Mouse (Mus musculus) cerebellum, adult 2 months (tissue): ENCODE data around the gene Eef1akmt3. TPM values are rescaled to one million over a fixed set of nuclear protein-coding genes. Genes with fewer than 3 reads are reported as not detected.

Source experiments
- DNase-seq, 2 experiments: peaks; one replicate each; pipeline ENCODE4 v3.0.0; 2021
- H3K27ac ChIP-seq: fragments of 200-500 bp; 2 replicates; pipeline ENCODE4 v1.5.1; 2012; ENCODE audit warnings: low read length, control low read depth, inconsistent platforms; ENCODE audit not compliant: insufficient read depth
- H3K27me3 ChIP-seq: fragments of 200-500 bp; 2 replicates; pipeline ENCODE4 v1.6.1; 2012; ENCODE audit warnings: inconsistent platforms, mild to moderate bottlenecking, low read length, moderate library complexity; ENCODE audit not compliant: control insufficient read depth, insufficient read depth
- H3K4me1 ChIP-seq: fragments of 200-500 bp; 2 replicates; pipeline ENCODE4 v1.6.1; 2011; ENCODE audit warnings: low read length; ENCODE audit not compliant: control insufficient read depth, insufficient read depth
- H3K4me3 ChIP-seq: fragments of 200-500 bp; replicated peaks from 2 replicates; pipeline ENCODE3; 2011; ENCODE audit warnings: mild to moderate bottlenecking, low read depth, low read length, control low read depth; ENCODE audit not compliant: insufficient read depth
- CTCF ChIP-seq: fragments of 200-500 bp; IDR thresholded peaks from 2 replicates; pipeline ENCODE4 v1.5.1; 2011; ENCODE audit warnings: low read depth, mild to moderate bottlenecking, control low read depth, low read length, moderate library complexity, borderline replicate concordance; ENCODE audit not compliant: insufficient read depth
- POLR2A ChIP-seq: fragments of 200-500 bp; IDR thresholded peaks from 2 replicates; pipeline ENCODE4 v1.6.1; 2011; ENCODE audit warnings: low read length, control low read depth, borderline replicate concordance; ENCODE audit not compliant: insufficient read depth
- WGBS: fragments of 180-500 bp; shearing (Covaris S2); methylation state at CpG from one replicate; pipeline ENCODE4 v1.1.7; 2018; 5-methylcytosine and 5-hydroxymethylcytosine counted together
- polyA plus RNA-seq: library from polyadenylated mRNA; depleted of rRNA; stranded (reverse); fragments of >200 nt; gene quantifications from 2 replicates; pipeline ENCODE4 v1.2.3, GENCODE M21; 2012

The Eef1akmt3 gene
- polyA plus RNA-seq, 1 experiment: 0.13 TPM

DNA sequence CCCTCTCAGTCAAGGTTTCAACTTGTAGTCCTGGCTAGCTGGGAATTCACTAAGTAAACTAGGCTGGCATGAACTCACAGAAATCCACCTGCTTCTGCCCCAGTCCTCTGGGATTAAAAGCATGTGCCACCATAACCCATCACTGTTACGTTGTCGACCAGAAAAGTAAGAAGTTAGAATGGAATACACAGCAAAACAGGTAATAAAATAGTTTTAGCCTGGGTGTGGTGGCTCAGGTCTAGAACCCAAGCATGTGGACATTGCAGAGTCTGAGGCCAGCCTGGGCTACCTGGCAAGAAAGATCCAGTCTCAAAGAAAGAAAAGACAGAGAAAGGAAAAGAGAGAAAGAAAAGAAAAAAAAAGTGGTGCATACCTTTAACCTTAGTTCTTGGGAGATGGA, 20.2 kb upstream of the Eef1akmt3 start:
- 62% methylated on average over 2 of the region's 2 CpGs for WGBS
- no peak overlapping the region for H3K4me3 ChIP-seq
- TF ChIP-seq CTCF: no peak
- no peak for TF ChIP-seq POLR2A
- no peaks in the 10 kb centered on the region for H3K27me3 ChIP-seq
- H3K4me1 ChIP-seq: 0 out of 2 replicates have a peak, but pooled peaks cover 5% of the 10 kb centered on the region
- no peak for DNase-seq
- no peak overlapping the region for H3K27ac ChIP-seq

DNA sequence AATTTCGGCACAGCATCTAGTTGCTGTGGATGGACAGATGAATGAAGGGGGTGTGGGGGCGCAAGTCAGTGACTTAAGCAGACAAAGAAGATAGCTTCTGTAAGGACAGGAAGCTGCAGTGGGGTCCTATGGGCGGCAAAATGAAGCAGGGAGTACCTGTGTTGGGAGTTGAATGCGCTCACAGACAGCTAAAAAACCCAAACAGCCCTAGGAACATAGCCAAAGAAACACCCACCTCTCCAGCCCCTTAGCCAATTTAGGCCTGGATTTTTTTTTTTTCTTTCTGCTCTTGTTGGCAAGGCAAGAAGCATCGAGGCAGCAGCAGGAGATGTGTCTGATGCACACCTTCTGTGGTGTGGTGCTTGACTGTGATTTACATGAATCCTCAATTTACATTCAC, 19.8 kb upstream of the Eef1akmt3 start:
- no peak overlapping the region for H3K4me3 ChIP-seq
- no peak overlapping the region for H3K27ac ChIP-seq
- H3K27me3 ChIP-seq: no peaks in the 10 kb centered on the region
- 0 out of 2 replicates have a peak, but pooled peaks cover 5% of the 10 kb centered on the region for H3K4me1 ChIP-seq
- TF ChIP-seq CTCF (no peak), POLR2A (no peak)
- 48% methylated on average over 5 of the region's 5 CpGs for WGBS
- no peak for DNase-seq

DNA sequence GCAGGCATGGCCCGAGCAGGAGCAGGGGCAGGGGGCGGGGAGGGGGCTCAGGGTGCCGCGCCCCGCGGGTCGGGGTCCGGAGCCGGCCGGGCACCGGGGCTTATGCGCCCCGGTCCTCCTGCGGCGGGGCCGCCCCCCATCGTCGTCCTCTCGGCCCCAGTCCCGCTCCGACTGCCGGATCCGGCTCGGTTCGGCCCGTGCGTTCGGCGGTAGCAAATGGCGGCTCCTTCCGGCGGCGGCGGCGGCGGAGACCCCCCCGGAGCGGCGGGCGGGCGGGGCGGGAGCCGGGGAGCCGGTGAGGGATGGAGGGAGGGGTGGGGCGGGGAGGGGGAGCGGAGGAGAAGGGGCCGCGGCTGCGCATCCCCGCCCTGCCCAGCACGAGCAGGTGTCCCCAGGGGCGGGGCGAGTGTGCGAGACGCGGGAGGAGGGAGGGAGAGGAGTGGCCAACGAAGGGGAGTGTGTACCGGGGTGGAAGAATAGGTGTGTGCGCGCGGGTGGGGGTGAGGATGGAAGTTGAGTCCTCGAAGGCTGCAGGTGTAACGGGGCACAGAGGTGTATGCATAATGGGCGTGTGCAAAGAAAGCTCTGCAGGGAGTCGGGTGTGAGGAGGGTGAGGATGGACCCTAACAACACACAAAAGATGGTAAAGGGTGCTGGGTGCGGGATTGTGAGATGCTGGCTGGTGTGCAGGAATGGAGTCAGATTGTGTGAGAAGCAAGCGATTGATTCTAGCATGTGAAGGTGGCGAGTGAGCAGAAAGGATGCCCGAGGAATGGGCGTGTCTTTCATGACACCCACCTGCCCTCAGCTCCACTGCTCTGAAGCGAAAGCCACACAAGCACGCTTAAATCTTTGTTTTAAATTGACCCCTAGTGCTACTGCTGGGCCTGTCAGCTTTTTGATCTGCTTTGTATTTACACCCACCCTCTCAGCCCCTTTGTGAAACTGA, 18.9 kb upstream of the Eef1akmt3 start, which contains the start of gene March9:
March9 (minus strand) TSS at position 217 of the 949 bp plus-strand sequence.
- Histone ChIP-seq H3K27me3 (no peaks in the 10 kb centered on the region), H3K27ac (peak within 1 kb of the TSS; percentile 9; the same call in 1 of the 2 replicates), H3K4me3 (peak within 1 kb of the TSS; percentile 87), H3K4me1 (peaks cover 5% of the 10 kb centered on the region; the same call in 1 of the 2 replicates)
- TF ChIP-seq CTCF (no peak), POLR2A (no peak)
- WGBS: 1% methylated on average over 47 of the region's 72 CpGs
- DNase-seq: peak; percentile 88 to 93

DNA sequence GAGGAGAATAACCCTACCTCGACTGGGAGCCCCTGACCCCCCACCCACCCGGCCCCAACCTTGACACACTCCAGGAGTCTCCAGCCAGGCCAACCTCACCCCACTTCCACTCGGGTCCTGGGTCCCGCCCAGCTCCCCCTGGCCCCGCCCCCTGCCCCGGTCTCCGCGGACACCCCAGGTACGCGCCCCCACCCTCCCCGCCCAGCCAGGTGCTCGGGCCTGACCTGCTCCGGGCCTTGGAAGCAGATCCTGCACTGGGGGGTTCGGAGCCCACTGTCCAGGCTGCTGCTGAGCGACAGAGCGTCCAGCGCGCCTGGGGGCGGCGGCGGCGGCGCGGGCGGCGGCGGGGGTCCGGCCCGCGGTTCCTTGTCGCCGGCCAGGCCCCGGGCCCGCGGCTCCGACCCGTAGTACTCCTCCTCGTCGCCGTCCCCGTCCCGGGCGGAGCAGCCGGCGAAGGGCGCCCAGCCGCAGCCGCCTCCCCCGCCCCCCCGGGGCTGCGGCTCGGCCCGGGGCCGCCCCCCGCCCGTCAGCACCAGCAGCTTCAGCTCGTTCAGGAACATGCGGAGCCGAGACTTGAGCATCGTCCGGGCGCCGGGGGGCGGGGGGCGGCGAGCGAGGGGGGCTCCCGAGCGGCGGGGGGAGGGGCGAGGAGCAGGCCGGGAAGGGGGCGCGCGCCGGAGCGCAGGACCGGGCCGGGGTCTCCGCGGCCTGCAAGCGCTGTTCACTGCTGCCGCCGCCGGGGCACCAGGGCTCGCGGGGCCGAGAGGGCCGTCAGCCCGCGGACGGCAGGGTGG, 18.1 kb upstream of the Eef1akmt3 start:
- 2% methylated on average over 71 of the region's 92 CpGs for WGBS
- peaks cover 2% of the 10 kb centered on the region; the same call in 1 of the 2 replicates for H3K4me1 ChIP-seq
- H3K27ac ChIP-seq: no peak overlapping the region
- peak in 1 of 2 experiments; percentile 45 for DNase-seq
- no peaks in the 10 kb centered on the region for H3K27me3 ChIP-seq
- H3K4me3 ChIP-seq: peak overlapping the region; percentile 61
- TF ChIP-seq POLR2A (no peak), CTCF (no peak)

DNA sequence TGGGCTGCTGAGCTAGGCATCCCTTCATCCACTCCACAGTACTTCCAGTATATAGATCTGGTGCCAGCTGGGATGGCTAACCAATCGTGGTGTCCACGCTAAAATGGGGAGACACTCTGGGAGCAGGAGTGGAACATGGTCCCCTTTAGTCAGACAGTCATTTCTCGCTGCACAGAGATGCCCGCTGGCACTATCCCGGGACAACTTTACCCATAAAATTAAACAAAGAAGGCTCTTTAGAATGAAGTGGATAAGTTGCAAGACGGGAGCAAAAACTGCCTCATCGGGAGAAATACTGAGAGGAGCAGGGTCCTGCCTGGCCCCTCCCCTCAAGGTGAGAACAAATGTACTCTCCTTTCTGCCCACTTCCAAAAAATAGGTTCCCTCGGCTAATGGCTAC, 17.4 kb upstream of the Eef1akmt3 start:
- Histone ChIP-seq H3K4me3 (peak overlapping the region; percentile 61), H3K4me1 (no peaks in the 10 kb centered on the region; the same call in 1 of the 2 replicates), H3K27me3 (no peaks in the 10 kb centered on the region), H3K27ac (no peak overlapping the region)
- peak in 1 of 2 experiments; percentile 38 for DNase-seq
- WGBS: 2% methylated on average over 8 of the region's 8 CpGs
- no peak for TF ChIP-seq CTCF
- TF ChIP-seq POLR2A: no peak

DNA sequence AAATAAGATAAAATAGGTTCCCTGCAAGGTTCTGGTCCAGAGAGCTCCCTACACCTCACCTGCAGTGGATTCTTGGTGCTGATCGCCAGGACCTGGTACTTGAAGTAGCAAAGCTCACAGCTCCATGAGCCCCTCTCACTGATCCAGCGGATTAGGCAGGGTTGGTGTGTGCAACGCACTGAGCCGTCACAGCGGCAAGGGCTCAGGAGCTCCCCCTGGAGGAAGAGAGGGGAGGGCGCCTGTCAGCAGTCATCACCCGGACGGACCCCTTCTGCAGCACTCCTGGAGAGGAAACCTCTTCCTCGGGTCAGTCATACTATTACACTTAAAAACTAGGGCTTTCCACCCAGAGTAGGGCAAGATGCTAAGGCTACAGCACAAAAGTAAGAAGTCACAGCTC, 16.8 kb upstream of the Eef1akmt3 start:
- peak overlapping the region; percentile 61 for H3K4me3 ChIP-seq
- no peaks in the 10 kb centered on the region for H3K27me3 ChIP-seq
- DNase-seq: peak; percentile 74 to 83
- H3K4me1 ChIP-seq: no peaks in the 10 kb centered on the region; the same call in 1 of the 2 replicates
- TF ChIP-seq POLR2A: no peak
- TF ChIP-seq CTCF: peak; percentile 93
- no peak overlapping the region for H3K27ac ChIP-seq
- WGBS: under 1% methylated on average over 9 of the region's 9 CpGs

DNA sequence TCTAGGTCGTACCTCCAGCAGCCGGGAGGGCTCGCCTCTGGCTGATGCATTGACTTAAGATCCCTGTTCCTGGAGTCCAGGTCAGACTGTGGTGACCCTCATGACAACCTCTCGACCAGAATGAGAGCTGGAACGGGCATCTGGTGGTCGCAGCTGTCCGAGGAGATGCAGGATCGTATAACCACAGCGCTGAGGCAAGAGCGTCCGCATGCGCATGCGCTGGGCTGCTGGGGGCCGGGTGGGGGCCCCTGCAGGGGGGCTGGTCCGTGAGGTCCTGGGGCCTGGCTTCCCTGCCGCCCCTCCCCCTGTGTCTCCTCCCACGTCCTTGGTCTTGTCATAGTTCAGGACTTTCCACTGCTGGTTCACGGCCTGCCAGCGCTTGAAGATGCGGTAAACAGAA, 15.2 kb upstream of the Eef1akmt3 start:
- H3K27ac ChIP-seq: no peak overlapping the region
- H3K4me3 ChIP-seq: no peak overlapping the region
- WGBS: 85% methylated on average over 20 of the region's 20 CpGs
- peak in 1 of 2 experiments; percentile 12 for DNase-seq
- H3K4me1 ChIP-seq: no peaks in the 10 kb centered on the region; the same call in 1 of the 2 replicates
- H3K27me3 ChIP-seq: no peaks in the 10 kb centered on the region
- TF ChIP-seq CTCF (no peak), POLR2A (no peak)

DNA sequence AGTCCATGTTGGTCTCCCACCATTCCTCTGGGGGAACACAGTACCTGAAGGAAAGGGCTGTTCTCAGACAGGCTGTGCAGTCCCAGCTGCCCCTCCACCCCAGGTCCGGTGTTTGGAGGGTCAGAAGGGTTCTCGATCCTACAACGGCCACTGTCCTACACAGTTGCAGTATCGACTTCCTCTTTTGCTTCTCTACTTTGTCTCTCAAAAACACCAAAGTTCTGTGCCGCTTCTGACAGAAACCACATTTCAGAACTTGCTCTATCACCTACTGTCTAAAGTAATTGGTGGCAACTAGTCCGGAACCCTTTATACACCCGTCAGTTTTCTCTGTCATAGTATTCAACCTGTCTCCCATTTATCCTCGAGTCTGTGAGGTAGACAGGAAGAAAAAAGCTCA, 14.1 kb upstream of the Eef1akmt3 start:
- WGBS: 91% methylated on average over 8 of the region's 8 CpGs
- no peak for DNase-seq
- H3K4me1 ChIP-seq: no peaks in the 10 kb centered on the region; the same call in 1 of the 2 replicates
- TF ChIP-seq POLR2A (no peak), CTCF (no peak)
- H3K27ac ChIP-seq: no peak overlapping the region
- H3K27me3 ChIP-seq: peaks cover 2% of the 10 kb centered on the region; the same call in 1 of the 2 replicates
- H3K4me3 ChIP-seq: no peak overlapping the region
